Mouse (Mus musculus) CD4-positive, CD25-positive, alpha-beta regulatory T cell, adult 2 months (primary cell): ENCODE measurements at regions not wholly inside any gene's neighbourhood (a gene's known extent, or its start where the extent isn't known, plus 50 kb on each side); places are given as distances from the start of the nearest gene placed in this dataset.
A peak's percentile ranks its signal among the peaks of the same experiment; 100 is the strongest.

ENCODE experiments used
- DNase-seq: peaks from one replicate; pipeline ENCODE4 v3.0.0-alpha.2; 2012; ENCODE audit warnings: low read depth, low spot score

DNA sequence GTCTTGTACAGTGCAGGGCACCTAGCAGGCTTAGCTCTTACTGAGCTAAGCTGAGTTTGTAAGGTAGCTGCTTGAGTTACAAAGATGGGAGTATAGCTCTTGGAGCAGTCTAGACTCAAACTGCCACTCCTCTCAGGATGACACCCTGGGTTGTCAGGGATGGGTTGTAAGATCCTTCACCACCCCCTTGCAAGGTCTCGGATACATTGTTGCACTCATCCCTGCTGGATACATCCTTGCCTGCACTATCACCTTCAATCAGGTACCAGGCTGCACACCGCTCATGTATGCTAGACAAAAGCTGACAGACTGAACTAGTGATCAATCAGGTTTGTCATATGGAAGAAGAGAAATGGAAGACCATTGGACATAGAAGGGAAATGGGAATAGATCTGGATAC, 390.4 kb upstream of the Trpc7 start:
- no peak for DNase-seq

DNA sequence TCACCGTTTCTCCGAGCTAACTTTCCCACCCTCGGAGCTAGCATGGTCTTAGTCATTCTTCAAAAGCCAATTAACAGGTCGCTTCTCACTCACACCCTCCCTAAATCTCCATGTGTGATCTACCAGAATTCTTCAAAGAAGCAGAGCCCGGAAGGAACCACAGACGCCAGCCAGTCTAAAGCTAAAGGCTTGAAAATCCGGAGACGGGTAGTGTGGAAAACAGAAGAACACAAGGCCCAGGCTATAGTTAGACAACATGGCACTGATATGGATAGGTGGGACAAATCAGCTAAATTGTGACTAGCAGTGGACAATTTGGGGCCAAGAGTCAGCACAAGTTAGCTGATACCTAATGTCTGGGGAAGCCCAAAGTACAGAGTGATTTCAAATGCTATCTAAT, 387.0 kb upstream of the Trpc7 start:
- no peak for DNase-seq

DNA sequence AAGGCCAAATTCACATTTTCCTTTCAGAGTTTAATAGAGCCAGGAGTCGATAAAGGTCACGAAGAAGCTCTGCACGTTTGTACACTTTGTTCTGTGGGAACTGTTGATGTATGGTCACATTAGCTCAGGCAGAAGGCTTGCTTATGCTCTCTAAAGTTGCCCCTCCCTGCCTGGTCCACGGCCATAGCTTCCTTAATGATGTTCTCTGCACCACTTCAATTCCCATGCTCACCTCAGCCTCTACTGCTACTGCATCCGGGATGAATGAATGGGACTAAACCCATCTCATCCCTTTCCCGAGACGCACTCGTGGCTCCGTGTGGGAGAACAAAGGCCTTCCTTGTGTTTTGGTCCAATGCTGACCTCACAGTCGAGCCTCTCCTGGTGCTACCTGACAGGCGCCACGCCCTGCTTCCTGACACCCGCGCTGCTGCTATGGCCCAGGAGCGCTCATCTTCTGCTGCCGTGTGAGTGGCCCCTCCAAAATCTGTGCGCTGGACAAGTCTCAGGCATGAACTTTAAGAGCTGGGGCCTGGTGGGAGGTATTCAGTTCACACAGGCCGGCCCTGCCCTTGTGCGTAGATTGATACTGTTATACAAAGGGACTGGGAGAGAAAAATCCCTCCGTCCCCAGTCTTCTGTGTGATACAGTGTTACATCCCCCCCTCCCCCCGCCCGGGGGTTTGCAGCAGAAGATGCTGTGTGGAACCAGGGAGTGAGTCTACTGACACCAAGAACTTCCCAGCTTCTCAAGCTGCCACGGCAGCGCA, 386.3 kb upstream of the Trpc7 start:
- no peak for DNase-seq

GRCm38 (mm10) chr13:57281504-57281903, 385.7 kb upstream of the Trpc7 start:
- peak; percentile 3 for DNase-seq

- DNase-seq = peak; percentile 12
Observed at GRCm38 (mm10) chr13:57278580-57278979, 382.8 kb upstream of the Trpc7 start.

GRCm38 (mm10) chr13:57277076-57277475, 381.3 kb upstream of the Trpc7 start:
- DNase-seq = no peak

- DNase-seq = no peak
Observed at GRCm38 (mm10) chr13:57275871-57276270, 380.1 kb upstream of the Trpc7 start.

- no peak for DNase-seq
Observed at GRCm38 (mm10) chr13:57273593-57273992, 377.8 kb upstream of the Trpc7 start.

GRCm38 (mm10) chr13:57269614-57270013, 373.8 kb upstream of the Trpc7 start:
- peak; percentile 28 for DNase-seq

GRCm38 (mm10) chr13:57259920-57260319, 364.1 kb upstream of the Trpc7 start:
- DNase-seq = peak; percentile 30

- DNase-seq = no peak
Observed at GRCm38 (mm10) chr13:57259474-57259873, 363.7 kb upstream of the Trpc7 start.

DNA sequence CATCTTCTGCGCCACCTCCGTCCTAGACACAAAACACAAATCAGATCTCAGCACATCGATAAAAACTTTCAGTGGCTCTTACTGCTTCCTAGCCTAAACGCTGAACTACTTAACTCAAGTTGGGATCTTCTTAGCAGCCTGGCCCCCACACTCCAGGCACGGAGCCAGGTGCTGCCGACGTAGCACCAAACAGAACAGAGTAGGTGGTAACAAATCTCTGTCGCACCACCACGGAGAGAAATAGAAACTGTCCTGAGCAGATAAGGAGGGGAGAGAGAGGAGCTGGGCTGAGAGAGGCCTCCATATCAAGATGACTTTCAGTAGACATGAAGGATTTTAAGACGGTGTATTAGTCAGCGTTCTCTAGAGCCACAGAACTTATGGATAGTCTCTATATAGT, 360.1 kb upstream of the Trpc7 start:
- no peak for DNase-seq

DNA sequence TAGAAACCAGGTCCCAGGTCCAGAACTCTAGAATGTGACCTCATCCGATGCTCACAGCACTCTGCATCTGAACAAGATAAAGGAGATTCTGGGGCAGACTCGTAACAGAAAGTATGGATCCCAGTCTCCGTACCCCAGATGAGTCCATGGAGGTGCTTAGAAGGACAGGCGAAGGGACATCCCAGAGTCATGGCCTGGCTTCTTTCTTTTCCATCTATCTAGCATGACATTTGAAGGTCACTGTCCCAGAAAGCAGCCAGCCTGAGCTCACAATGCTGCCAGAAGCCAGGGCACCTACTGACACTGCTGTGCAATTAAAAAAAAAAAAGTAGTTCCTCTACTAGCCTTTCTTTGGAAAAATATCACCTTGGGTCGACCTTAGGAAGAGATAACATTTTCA, 354.1 kb upstream of the Trpc7 start:
- DNase-seq = no peak

DNA sequence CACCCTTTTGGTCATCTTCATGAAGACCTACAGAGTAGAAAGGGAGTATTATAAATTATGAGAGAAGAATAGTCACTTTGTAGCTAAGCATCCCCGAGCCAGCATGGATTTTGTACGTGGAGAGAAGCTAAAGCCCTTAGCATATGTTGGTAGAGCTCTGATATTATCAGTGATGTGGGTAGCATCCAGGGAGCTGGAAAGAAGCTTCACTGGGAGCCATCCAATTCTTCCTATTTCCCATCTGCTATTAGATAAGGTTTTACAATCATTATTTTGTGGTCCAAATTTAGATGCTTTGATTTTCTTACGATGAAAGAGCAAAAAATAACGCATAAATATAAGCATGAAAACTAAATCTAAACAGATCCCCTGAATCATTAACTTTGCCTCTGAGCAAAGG, 353.6 kb upstream of the Trpc7 start:
- DNase-seq = no peak

GRCm38 (mm10) chr13:57246238-57246963, 350.6 kb upstream of the Trpc7 start:
- no peak for DNase-seq

GRCm38 (mm10) chr13:57236917-57237316, 341.1 kb upstream of the Trpc7 start:
- no peak for DNase-seq

DNA sequence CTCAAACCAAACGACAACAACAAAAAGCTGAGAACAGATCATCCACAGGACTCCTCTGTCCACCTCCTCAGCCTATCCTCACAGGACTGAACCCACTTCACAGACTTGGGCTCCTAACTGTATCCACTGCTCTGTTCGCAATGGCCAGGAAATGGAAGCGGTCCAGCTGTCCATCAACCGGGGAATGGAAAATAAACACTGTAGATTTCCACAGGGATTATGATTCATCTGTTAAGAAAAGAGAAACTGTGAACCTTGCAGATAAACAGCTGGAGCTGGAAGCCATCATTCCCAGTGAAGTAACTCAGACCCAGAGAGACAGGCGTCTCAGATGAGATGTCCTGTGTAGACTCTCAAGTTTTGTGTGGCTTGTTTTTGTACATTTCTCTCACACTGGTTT, 340.4 kb upstream of the Trpc7 start:
- DNase-seq = no peak

DNA sequence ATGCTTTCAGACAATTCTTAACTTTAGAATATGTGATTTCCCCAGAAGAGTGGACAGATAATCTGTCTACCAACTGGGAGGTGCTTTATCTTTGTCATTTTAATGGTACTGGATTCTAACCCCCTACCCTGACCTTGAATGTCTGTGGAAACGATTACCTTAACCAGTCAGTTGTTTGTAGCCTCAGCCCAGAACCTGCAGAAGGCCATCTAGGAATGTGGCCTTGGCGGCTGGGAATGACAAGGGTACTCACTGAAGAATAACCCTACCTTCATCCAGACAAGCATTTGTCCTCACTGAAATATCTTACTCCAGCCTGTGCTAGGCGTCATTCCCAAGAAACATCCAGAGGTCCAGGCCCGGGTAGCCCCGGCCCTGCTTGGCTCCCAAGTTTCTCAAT, 337.1 kb upstream of the Trpc7 start:
- no peak for DNase-seq

DNA sequence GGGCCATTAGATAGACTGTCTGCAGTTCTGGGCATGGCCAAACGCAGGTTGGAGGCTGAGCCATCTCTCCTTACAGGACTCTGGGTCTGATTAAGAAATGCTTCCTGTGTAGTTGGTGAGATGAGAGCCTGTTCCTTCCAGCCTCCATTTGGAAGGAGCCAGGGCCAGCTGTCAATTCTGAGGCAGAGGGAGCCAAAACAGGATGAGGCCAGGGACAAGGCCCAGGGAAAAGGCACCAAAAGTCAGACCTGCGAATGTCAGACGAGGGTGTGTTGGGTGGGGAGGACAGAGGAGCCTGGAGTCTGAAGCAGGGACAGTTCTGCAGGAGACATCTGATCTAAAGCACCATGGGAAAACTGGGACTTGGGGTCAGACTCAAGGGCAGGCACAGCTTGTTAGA, 335.9 kb upstream of the Trpc7 start:
- no peak for DNase-seq

DNA sequence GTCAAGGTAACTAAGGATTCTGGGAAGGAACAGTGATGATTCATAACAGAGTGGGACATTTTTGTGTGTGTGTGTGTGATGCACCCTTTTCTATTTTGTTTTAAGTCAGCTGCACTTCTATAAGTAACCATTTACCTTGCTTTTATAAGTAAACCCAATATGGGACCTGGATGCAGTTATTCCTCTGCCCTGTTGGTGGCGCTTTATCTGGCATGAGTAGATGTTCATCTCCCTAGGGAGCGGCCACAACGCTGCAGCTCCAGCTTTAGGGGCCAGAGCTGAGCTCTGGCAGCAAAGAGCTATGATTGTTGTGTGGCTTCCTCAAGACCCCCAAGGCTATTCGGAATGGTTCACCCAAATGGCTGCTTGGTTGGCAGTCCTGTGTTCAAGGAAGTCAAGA, 334.5 kb upstream of the Trpc7 start:
- no peak for DNase-seq

DNA sequence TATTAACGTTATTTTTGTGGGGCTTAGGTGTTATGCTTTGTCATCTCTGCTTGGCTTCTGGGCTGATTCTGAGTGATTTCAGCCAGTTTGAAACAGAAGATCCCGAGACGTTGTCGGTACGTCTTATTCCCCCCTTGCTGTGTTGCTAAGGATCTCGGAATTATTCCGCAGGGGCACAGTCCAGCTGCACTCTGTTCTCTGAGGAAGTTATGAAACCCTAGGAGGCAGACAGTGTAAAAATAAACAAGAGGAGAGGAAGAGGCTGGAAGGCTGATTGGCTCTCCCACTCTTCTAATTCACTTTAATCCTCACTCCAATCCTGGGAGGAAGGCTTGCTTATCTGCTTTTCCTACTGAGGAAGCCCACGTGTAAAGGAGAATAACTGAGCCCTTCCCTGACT, 325.3 kb upstream of the Trpc7 start:
- DNase-seq = no peak

DNA sequence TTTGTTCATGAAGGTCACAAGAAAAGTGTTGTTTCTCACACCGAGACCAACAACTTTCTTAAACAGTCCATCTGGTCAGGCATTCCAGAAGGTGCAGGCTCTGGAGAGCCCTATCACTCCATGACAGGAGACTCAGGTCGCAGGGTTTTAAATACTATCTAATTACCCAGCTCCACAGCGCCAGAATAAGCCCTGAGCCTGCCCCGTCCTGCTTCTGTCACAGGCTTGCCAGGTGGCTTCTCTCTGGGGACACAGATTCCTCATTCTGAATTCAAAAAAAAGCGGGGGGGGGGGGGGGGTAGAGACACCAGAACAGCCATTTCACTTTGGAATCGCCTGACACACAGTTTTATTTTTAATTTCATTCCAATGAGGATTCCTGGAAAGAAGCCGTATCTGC, 320.4 kb upstream of the Trpc7 start:
- DNase-seq = no peak

GRCm38 (mm10) chr13:57212251-57212650, 316.5 kb upstream of the Trpc7 start:
- no peak for DNase-seq
